Mouse (Mus musculus) adrenal gland, postnatal 0 days (tissue): ENCODE data around the gene Zfp870. TPM values are rescaled to one million over a fixed set of nuclear protein-coding genes. Genes with fewer than 3 reads are reported as not detected.

Experiments used
- polyA plus RNA-seq: library from polyadenylated mRNA; unstranded; fragments of >200 nt; fragmentation: Nextera tagmentation; extraction: Ambion mirVana; gene quantifications from 2 replicates; pipeline ENCODE4 v1.2.1, GENCODE M21; 2015

The Zfp870 gene
- 5.1 and 6.2 TPM in 2 replicates for polyA plus RNA-seq

DNA sequence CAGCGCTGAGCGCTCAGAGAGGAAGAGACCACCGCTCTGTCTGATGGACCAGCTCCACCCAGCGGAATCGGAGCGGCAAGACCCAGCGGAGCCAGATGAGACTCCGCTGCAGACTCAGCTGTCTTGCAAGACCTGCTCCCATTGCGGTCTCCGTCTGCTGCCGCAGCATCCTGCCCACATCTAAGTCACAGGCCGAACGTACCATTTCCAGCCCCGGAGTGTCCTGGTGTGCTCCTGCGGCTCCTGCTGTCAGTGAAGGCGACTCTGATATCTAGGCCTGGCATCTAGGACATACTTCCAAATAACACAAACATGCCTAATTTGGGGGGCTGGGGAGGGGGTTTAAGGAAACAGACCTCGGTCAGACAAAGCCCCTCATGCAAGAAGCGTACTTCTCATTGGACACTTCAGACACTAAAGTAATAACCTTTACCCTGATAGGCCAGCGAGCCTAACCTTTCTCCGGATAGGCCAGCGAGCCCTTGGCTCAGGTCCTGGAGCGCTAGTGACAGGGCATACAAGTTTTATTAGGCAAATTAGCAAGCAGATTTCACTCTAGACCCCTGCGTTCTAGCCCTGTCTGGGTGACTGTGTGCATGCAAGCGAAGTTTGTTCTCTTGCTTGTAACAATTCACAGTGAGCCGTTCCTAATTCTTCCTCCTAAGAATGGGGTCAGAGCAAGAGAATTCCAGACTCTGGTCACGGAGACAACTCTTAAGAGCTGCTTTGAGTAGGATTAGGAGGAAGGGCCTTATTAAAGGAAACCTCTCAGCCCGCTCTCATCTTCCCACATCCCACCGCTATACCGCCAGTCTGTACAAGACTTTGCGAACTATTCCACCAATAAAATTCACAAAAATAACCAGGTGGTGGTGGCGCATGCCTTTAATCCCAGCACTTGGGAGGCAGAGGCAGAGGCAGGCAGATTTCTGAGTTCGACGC lies at the start of gene Zfp870:
Gene Zfp870 (minus strand): TSS at position 404 of the 942 bp plus-strand sequence.

GRCm38 (mm10) chr17:32917131-32917530 lies 25.7 kb upstream of the Zfp870 start, which contains the start of gene Cyp4f14:
Gene Cyp4f14, minus strand, starts transcription at chr17:32917342.

DNA sequence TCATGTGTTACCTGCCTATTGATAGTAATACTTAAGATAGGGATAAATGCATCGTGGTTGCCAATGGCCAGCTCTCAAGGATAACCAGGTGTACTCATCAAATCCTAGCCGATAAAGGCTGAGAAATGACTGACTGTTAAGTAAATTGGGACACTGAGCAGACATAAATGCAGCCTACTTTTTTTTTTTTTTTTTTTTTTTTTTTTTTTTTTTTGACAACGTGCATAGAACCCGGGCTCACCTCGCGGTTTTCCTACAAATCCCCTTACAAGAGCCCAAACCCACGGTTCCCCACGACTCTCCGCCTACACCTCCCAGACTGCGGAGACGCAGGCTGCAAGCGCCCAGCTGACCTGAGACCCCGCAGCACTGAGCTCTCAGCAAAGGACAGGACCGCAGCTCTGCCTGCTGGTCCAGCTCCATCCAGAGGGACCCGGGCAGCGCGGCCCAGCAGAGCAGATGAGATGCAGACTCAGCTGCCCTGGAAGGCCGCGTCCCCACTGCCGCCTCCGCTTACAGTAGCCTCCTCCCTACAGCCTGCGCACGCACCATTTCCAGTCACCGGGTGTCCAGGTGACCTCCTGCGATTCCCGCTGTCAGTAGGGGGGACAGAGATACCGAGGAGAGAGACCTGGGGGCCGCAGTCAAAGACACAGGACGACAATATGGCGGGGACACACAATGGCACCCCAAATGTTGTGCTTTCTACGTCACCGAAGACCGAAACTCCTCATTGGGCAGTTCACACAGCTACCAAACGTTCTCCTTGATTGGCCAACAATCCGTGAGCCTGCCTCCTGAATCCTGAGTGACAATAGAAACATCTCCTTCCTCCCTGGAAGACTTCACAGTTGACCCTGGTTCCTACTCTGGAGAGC lies 61.7 kb downstream of the Zfp870 start, which contains the start of gene Zfp799:
Gene Zfp799 (minus strand): TSS at position 722 of the 878 bp plus-strand sequence.

Other genes with a start within 250 kb of the Zfp870 start
- gene Cyp4f40, start 232.7 kb downstream of the Zfp870 start, polyA plus RNA-seq, result not detected in 2 replicates
- 0.94 and 2.4 TPM in 2 replicates for gene Cyp4f15, start 206.0 kb downstream of the Zfp870 start, polyA plus RNA-seq
- gene Zfp871, start 103.4 kb downstream of the Zfp870 start, polyA plus RNA-seq, result 11.0 and 22.7 TPM in 2 replicates
- 2.0 and 4.6 TPM in 2 replicates for gene Zfp811, start 81.7 kb downstream of the Zfp870 start, polyA plus RNA-seq
- 6.4 and 7.7 TPM in 2 replicates for gene Zfp799, start 61.4 kb downstream of the Zfp870 start, polyA plus RNA-seq
- 1.4 and 4.0 TPM in 2 replicates for gene Cyp4f14, start 25.7 kb upstream of the Zfp870 start, polyA plus RNA-seq
- gene Cyp4f13, start 55.8 kb upstream of the Zfp870 start, polyA plus RNA-seq, result 23.8 and 42.9 TPM in 2 replicates
- gene Zfp472, start 74.2 kb upstream of the Zfp870 start, polyA plus RNA-seq, result 8.8 and 11.6 TPM in 2 replicates
- 8.4 and 9.0 TPM in 2 replicates for gene Zfp952, start 101.5 kb upstream of the Zfp870 start, polyA plus RNA-seq
- 10.6 and 11.4 TPM in 2 replicates for gene Zfp763, start 141.8 kb upstream of the Zfp870 start, polyA plus RNA-seq
- gene 4921501E09Rik, start 176.4 kb upstream of the Zfp870 start, polyA plus RNA-seq, result not detected in 2 replicates
- 6.8 and 7.5 TPM in 2 replicates for gene Zfp563, start 197.7 kb upstream of the Zfp870 start, polyA plus RNA-seq
- 0.06 TPM in 2 replicates for gene Morc2b, start 248.0 kb upstream of the Zfp870 start, polyA plus RNA-seq